Mouse (Mus musculus) monocyte, adult 5-6 weeks (primary cell): ENCODE data around the gene Ntn4. TPM values are rescaled to one million over a fixed set of nuclear protein-coding genes. Genes with fewer than 3 reads are reported as not detected.

ENCODE experiments used
- ATAC-seq: fragments of 153-309, 156-312 bp; replicated peaks from 2 replicates; pipeline ENCODE4 v1.8.0; 2017; ENCODE audit warnings: mild to moderate bottlenecking; ENCODE audit not compliant: low TSS enrichment, insufficient number of reproducible peaks, severe bottlenecking, poor library complexity, low FRiP score
- total RNA-seq: library from RNA; stranded (forward); fragments of 200-1000, 200-491, 200-594 nt; gene quantifications from 3 replicates; pipeline ENCODE4 v1.2.3, GENCODE M21; 2017

Gene Ntn4
- total RNA-seq = 0.10 to 0.38 TPM in 2 of 3 replicates, not detected in the other

DNA sequence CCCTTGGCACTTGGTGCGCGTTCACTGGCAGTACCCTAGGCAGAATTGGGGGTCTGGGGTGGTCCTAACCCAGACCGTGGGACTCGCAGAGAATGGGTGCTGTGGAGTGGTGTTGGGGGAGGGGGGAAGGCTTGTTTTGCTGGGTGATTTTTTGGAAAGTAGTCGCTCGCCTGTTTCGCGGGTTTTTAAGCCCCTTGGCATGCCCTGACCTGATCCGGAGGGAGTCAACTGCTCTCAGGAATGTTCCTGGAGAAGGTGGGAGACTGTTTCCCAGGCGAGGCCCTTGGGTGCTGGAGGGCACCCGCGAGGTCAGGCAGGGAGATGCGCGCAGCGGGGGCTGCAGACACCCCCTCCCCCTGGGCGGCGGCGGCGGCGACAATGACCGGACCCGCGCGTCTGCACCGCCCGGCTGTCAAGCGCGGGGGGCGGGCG is at the start of gene Ntn4:
TSS of gene Ntn4 (plus strand) at position 161 of the 432 bp plus-strand sequence.
- no peak for ATAC-seq

DNA sequence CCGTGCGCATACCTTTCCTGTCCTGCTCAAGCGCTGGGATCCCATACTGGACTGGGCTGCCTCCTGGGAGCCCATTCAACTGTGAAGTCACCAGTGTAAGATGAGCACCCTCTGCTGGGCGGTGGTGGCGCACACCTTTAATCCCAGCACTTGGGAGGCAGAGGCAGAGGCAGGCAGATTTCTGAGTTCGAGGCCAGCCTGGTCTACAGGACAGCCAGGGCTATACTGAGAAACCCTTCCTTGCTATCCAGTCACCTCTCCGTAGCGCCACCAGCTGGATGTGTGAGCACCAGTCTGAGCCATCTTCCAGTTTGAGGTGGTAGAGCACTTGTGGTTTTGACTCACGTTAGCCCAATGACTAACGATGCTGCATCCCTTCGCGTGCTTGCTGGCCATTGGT is 48.0 kb upstream of the Ntn4 start:
- ATAC-seq = no peak

DNA sequence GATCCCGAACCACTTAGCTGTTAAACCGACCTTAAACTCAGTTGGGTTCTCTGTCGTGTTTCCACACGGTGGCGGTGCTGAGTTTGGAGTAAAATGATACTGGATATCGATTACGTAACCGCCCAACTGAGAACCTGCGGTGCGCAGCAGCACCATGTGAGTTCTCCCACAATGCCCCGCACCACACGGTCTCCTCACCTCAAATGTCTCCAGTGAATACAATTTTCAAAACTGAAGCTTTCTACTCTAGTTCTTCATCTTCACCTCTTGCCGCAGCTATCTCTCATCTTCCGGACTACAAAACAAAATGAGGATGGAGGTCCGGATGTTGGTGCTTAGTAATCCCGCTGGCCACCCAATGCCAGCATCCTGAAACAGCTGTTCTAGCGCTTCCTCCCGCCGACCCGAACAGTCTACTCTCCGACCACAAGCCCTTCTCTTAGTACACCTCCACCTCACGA is 46.4 kb upstream of the Ntn4 start:
- ATAC-seq = peak; percentile 58

DNA sequence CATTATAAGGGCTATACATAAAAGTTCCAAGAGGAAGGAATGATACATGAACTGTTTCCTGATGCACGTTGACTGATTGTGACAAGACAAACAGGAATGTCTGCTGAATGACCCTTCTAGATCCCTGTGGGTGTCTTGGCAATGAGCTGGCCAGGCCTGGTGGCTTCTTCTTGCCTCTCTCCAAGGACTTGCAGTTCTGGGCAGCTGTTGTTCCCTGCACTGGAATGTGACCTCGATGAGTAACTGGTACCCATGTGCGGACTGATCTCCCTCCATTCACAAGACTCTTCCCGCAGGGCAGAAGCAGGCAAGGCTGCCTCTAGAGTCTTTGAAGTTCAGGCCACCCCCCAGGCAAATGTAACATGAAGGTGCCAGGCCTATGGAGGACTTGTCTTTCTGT is 44.6 kb upstream of the Ntn4 start:
- no peak for ATAC-seq

DNA sequence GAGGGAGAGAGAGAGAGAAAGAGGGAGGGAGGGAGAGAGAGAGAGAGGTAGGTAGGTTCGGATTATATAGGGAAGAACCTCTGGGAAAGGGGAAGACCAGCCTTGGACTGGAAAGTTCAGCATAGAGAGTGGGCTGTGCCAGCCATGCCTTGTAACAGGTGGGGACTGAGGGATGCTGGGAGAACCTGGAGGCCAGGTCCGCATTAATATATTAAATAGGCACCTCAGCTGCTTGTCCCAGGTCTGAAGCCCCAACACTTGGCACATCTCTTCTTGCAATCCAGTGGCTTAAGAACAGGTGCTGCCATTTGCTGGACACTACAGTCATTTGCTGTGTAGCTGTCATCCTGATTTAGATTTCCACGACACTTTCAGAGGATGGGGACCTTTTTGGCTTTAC is 43.8 kb upstream of the Ntn4 start:
- no peak for ATAC-seq

DNA sequence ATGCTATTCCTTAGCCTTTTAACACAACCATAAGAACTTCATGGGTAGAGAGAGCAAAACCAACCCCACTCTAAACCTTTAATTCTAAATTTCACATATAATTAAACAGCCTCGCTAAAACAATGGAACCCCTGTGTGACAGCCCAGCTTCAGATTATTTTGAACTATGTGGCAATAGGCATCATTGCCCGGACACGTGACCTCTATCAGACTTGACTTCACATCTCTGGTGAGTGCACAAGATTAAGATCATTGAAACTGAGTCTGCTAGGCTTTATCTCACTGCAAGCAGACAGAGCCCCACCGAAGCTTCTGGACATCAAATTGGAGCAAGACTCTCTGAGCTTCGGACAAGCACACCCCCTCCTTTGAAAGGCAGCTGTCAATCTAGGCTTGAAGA is 38.2 kb upstream of the Ntn4 start:
- ATAC-seq = no peak

DNA sequence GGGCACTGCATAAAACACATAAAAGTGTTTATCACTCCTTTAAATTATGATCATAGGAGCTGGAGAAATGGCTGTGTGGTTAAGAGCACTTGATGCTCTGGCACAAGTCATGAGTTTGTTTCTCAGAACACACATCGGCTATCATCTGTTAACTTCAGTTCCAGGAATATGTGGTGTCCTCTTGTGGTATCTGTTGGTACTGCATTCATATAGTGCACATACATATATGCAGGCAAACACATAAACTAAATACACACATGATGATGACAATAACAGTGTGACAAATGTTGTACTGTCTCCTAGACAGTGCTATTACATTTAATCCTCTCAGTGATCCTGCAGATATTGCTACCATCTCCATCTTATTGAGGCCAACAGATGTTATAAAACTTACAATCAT is 37.2 kb upstream of the Ntn4 start:
- no peak for ATAC-seq

DNA sequence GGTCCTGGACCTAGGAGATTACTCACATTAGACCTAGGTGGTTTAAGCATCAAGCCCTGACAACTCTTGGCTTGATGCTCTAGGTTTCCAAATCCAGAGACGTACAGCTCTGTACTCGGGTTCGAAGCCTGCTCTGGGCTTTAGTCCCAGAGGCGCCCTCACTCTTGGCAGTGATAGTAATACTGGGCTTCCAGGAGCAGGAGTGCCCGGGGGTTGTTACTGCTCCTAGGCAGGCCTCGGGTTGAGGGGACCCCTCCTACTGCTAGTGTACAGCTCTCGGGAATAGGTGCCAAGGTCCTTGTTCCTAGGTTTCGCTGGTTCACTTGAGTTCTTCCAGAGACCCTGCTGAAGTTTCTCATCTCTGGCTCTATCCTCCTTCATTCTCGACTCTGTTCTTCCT is 34.2 kb upstream of the Ntn4 start:
- no peak for ATAC-seq

DNA sequence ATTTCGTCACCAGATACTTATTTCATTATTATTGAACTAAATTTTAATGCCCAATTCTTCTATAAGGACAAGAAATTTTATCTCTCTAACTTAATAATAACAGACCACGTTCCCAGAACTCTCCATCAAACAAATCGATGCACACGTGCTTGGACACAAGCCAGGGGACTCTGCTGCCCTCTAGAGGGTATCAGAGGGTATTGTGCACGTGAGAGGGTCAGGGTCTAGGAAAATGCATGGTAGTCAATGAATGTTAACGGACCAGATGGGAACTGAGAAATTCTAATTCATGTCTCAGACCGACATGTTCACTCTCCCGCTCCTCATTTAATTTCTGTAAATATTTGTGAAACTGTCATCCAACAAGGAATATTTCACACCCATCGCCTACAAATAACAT is 32.4 kb upstream of the Ntn4 start:
- ATAC-seq = no peak

DNA sequence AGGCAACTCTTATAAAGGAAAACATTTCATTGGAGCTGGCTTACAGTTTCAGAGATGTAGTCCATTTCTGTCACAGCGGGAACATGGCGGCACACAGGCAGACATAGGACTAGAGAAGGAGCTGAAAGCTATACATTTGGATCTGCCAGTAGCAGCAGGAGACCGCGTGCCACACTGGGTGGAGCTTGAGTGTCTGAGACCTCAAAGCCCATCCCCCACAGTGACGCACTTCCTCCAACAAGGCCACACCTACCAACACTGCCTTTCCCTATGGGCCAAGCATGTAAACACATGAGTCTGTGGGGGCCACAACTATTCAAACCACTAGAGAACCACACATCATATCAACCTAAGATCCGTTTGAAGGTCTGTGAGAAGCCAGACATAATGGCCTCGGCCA is 31.2 kb upstream of the Ntn4 start:
- no peak for ATAC-seq

DNA sequence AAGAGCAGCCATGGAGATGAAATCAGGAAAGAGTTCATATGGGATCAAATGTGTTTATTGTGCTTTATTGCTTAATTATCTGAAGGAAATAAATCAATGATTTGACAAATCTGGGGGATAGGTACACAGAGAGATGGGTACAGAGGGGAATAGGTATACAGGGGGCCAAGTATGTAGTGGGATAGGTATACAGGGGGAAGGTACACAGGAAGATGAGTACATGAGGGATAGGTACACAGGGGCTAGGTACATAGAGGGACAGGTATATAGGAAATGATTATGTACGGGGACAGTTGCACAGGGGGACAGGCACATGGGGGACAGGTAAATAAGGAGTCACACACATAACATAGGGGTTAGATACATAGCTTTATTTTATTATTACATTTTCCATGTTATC is 29.6 kb upstream of the Ntn4 start:
- no peak for ATAC-seq

DNA sequence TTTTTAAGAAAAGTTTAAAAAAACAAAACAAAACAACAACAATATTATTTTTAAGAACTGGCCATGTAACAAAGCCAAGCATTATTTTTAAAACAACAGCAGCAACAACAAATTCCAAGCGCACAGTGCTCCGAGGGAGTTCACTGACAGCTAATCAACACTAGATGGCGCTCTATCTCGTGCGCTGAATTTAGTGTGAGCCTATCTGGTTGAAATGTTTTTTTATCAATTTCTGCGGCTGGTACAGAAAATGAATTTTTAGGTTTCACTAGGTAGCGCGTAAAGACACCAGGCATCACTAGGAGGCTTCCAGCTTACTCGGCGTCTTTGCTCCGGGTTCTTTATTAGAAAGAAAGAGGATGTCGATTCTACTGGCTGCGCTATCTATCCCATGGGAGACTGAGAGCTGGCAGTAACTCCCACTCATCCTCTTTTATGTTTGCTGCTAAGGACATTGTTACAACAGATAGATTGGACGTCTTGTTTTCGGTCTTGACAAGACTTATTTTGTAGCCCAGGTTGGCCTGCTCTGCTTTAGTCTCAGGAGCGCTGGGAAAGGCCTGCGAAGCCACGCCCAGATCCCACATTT is 29.0 kb upstream of the Ntn4 start:
- no peak for ATAC-seq

DNA sequence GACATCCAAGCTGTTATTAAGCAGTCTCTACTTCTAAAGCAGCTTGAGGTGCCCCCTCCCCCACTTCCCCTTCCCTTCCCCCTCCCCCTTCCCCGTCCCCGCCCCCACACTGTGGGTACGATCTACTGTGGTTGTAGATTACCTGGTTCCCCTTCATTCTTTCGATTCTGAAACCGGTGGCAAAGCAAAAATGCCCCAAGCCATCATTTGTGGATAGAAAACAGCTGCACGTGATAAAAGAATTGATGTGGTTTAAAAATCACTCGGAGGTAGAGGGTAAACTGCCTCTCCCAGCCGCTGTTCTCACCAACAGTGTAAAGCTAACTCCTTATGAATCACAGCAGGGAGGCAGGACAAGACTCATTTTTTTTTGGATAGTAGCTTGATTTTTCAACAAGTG is 25.6 kb upstream of the Ntn4 start:
- no peak for ATAC-seq

DNA sequence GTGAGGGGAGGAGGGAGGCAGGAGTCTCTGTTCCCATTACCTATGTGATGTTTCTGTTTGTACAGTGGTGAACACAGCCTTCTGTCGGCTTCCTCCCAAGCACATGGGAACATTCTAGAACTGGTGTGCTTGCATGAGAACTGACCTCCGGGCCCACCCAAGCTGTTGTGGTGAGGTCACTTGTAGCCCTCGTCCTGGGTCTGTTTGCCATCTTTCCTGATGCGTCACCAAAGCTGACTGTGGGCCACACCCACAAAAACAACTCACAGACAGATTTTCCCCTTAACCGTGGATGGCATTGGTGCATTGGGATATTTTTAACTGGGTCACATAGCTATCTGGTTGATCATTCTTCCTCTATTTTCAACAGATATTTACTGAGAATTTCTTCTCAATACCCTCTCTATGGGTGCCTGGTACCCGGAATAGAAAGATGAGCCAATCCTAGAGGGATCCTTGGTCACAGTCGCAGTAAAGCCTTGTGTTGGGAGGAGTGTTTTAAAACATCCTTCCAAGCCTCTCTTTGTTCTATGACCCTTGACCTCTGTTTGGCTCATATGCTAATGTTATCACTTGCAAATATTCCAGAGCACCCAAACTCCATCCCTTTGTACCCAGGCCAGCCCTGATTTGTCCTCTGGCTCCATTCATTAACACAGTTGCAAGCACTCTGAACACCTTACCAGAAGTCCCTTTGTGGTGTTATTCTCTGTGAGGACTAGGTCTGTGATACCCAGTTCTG is 19.9 kb upstream of the Ntn4 start:
- ATAC-seq = no peak

DNA sequence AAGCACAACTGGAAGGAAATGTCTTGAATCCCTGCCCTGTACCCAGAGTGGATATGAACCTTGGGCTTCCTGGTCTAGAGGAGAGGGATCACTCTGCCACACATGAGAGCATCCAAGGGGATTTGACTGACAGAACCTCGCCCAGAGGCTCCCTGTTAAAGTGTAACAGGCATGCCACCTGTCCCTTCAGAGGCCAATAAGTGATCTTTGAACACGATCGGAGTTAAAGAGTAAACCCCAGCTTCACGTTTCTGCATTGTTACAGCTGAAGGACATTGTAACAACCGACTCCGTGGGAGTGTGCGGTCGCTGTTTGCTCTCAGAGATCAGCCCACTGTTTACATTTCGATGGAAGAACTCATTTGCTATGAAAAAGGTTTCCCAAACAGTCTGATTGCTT is 16.8 kb upstream of the Ntn4 start:
- ATAC-seq = no peak

DNA sequence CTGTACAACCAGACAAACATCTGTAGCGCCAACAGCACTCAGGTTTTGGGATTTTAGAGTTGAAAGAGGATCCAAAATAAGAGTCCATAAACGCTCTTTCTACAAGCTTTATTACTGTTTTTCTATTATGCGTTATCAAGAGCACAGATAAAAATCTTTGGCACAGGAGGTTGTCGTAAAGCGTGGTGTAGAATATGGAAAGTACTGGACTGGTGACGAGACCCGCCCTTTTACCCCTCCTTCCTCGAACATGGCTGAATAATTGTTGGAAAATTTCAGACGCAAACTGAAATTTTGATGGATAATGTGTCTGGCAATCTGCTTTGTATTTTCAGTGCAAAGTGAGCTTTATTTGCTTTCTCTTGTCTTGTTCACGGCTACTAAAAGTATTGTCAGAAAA is 16.3 kb upstream of the Ntn4 start:
- ATAC-seq = no peak

DNA sequence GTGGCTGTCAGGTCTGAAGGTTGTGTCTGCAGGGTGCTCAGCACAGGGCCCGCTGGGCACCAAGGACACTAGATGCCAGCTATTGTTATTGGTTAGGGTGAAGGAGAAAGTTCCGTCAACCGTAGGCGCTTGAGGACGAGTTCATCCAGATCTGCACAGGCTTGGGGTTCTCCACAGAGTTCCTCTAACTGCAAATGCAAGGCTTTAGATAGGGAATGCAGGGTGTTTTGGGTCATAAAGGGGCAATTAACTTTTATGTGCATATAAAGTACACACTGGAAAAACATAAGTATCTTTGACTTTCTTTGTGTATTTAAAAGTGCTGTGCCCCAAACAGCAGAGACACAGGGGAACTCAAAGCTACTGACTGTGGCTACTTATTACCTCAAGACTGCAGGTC is 10.2 kb upstream of the Ntn4 start:
- no peak for ATAC-seq

DNA sequence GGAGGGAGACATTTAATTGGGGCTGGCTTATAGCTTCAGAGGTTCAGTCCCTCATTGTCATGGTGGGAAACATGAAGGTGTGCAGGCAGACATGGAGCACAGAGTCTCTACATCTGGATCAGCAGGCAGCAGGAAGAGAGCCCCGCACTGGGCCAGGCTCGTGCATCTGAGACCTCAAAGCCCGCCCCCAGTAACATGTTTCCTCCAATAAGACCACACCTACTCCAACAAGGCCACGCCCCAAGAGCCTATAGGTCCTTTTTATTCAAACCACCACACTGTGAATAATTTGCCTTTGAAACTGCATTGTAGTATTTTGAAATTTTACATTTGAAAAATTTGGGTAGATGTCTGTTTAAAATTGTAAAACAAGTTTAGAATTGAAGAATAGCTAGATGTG is 8.4 kb upstream of the Ntn4 start:
- ATAC-seq = no peak

DNA sequence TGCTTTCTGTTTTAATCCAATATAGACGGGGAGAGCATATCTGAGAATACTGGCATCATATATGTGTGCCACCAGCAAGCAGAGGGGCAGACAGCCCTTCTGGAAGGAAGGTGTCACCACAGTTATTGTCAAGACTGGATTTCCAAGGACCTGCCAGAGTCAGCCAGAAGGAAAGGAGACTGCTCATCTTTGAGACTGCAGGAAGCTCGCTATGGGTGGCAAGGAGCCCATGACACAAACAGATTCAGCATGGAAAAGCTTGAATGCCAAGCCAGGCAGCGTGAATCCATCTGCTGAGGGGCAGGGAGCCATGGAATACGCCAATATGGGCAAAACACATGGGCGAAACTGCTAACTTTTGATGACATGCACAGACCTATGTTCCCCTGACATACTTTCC is 6.9 kb upstream of the Ntn4 start:
- no peak for ATAC-seq

DNA sequence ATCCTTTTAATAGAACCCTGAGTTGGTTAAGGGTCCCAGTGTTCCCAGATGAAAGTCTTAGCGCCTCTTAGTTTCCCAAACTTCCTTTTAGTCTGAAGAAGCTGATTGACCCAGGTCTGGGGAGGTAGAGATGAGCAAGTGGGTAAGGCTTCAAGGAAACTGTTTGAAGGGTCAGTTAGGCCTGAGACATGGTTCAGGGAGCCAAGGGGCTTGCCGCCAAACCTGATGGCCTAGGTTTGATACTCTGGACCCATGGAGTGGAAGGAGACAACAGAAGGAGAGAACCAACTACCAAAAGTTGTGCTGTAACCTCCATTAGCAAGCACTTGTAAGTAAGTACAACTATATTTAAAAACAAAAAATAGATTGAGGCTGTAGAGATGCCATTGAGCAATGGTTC is 6.5 kb upstream of the Ntn4 start:
- ATAC-seq = no peak

DNA sequence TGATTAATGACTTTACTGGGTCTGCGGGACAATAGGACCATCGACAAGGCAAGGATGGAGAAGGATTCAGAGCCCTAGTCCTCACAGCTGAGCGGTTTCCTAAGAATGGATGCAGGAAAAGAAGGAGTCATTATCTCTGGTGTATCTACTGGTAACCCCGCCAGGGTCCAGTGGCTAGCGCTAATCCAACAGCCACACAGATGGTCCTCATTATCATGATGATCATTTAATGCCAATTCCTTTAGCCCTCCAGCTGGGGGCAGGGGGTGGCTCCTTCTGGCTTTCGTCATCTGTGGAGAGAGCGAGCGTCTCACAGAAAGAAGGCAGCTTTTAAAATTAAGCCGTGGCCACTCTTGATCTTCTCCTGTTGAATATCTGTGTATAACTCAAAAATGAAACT is 4.5 kb upstream of the Ntn4 start:
- ATAC-seq = no peak
